Mouse (Mus musculus) intestine, embryonic 15.5 days (tissue): ENCODE results near the gene Oas1d. TPM values are rescaled to one million over a fixed set of nuclear protein-coding genes. Genes with fewer than 3 reads are reported as not detected.

Experiments used
- ATAC-seq: fragments of 200-750 bp; cut with Nextera tagmentation; 2 replicates; pipeline ENCODE4 v1.8.0; 2017; ENCODE audit warnings: moderate TSS enrichment, moderate library complexity
- H3K27ac ChIP-seq: fragments of 300-500 bp; sonication (generic); 2 replicates; pipeline ENCODE4 v1.5.1; 2015; ENCODE audit warnings: mild to moderate bottlenecking, inconsistent platforms
- H3K27me3 ChIP-seq: fragments of 300-500 bp; sonication (generic); replicated peaks from 2 replicates; pipeline ENCODE4 v1.6.1; 2015; ENCODE audit warnings: inconsistent platforms
- H3K36me3 ChIP-seq: fragments of 300-500 bp; sonication (generic); 2 replicates; pipeline ENCODE4 v1.6.1; 2015; ENCODE audit warnings: inconsistent platforms
- H3K4me1 ChIP-seq: fragments of 300-500 bp; sonication (generic); replicated peaks from 2 replicates; pipeline ENCODE4 v1.6.1; 2015; ENCODE audit warnings: inconsistent platforms
- H3K4me2 ChIP-seq: fragments of 300-500 bp; sonication (generic); replicated peaks from 2 replicates; pipeline ENCODE4 v1.6.1; 2015; ENCODE audit warnings: mild to moderate bottlenecking, inconsistent platforms
- H3K4me3 ChIP-seq: fragments of 300-500 bp; sonication (generic); replicated peaks from 2 replicates; pipeline ENCODE4 v1.5.1; 2015; ENCODE audit warnings: inconsistent platforms
- H3K9ac ChIP-seq: fragments of 300-500 bp; sonication (generic); 2 replicates; pipeline ENCODE4 v1.6.1; 2015; ENCODE audit warnings: inconsistent platforms
- H3K9me3 ChIP-seq: fragments of 300-500 bp; sonication (generic); 2 replicates; pipeline ENCODE4 v1.6.1; 2016; ENCODE audit warnings: inconsistent platforms
- WGBS: fragments of 180-500 bp; shearing (Covaris S2); methylation state at CpG from one replicate; pipeline ENCODE4 v1.1.7; 2015; 5-methylcytosine and 5-hydroxymethylcytosine counted together
- polyA plus RNA-seq: library from polyadenylated mRNA; unstranded; fragments of >200 nt; fragmentation: Nextera tagmentation; extraction: Ambion mirVana; gene quantifications from 2 replicates; pipeline ENCODE4 v1.2.1, GENCODE M21; 2015

Gene Oas1d
- polyA plus RNA-seq, 1 experiment from 2014 or later = not detected

DNA sequence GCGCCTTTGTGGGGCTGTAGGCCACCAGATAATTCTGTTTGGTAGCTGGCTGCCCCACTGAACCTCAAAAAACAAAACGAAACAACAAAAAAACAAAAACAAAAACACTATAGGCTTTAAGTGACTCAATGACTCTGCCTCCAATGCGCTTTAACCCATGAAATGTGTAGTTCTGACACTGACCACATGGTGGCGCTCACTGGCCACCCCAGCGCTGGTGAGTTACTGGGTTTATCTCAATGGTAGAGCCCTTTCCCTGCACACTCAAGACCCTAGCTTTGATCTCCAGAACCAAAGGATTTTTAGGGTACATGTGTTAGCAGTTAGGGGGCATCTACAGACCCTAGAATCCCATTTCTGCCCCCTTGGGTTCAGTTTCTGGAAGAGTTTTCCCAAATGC is 39.6 kb downstream of the Oas1d start:
- no peak for ATAC-seq
- H3K4me2 ChIP-seq = no peak overlapping the region
- H3K27ac ChIP-seq = no peak overlapping the region
- H3K9ac ChIP-seq = no peak overlapping the region
- H3K4me3 ChIP-seq = no peak overlapping the region
- WGBS = 23% methylated on average over 5 of the region's 5 CpGs
- no peaks in the 10 kb centered on the region for H3K27me3 ChIP-seq
- H3K36me3 ChIP-seq = no peaks in the 10 kb centered on the region
- H3K9me3 ChIP-seq = no peaks in the 10 kb centered on the region
- no peaks in the 10 kb centered on the region for H3K4me1 ChIP-seq

DNA sequence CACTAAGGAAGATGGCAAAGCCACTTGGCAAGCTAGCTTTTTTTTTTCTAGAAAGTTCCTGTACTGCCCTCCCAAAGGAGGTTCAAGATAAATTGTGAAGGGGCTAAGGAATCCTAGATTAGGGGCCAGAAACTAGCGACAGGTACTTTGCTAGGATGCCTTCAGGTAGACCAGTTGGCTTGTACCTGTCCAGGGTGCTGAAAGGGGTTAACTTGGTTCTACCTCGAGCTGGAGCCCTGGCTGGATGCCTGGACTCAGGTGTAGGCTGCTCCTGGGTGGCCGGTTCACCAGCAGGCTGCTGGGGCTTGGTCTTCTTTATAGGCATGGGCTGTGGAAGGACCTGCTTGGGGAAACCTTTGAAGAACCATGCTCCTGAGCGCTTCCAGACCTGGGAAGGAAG is 46.7 kb downstream of the Oas1d start:
- H3K4me3 ChIP-seq = no peak overlapping the region
- no peaks in the 10 kb centered on the region for H3K4me1 ChIP-seq
- H3K36me3 ChIP-seq = no peaks in the 10 kb centered on the region
- no peak overlapping the region for H3K9ac ChIP-seq
- no peak for ATAC-seq
- WGBS = 48% methylated on average over 4 of the region's 4 CpGs
- H3K27ac ChIP-seq = no peak overlapping the region
- no peak overlapping the region for H3K4me2 ChIP-seq
- H3K27me3 ChIP-seq = no peaks in the 10 kb centered on the region
- H3K9me3 ChIP-seq = no peaks in the 10 kb centered on the region

DNA sequence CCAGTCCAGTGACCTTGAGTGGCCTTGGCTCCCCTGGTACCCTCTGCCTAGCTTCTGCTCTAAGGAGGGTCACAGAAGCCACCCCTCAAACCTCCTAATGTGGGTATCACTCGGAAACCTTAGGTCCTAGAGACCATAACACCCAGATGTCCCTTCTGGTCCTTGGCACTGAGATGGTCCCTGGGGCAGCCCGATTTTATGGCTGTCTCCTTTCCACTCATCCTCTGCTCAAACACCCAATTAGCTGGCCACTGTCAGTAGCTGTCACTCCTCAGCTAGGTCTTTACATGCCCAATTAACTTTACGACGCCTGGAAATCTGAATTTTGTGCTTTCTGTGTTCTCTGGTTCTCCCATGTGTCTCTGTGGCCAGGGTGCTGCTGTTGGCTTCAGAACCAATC is 51.8 kb downstream of the Oas1d start:
- Histone ChIP-seq H3K9ac (no peak overlapping the region), H3K4me1 (no peaks in the 10 kb centered on the region), H3K27me3 (no peaks in the 10 kb centered on the region), H3K4me3 (no peak overlapping the region), H3K27ac (no peak overlapping the region), H3K9me3 (no peaks in the 10 kb centered on the region), H3K4me2 (no peak overlapping the region), H3K36me3 (no peaks in the 10 kb centered on the region)
- 80% methylated on average over 4 of the region's 4 CpGs for WGBS
- no peak for ATAC-seq

DNA sequence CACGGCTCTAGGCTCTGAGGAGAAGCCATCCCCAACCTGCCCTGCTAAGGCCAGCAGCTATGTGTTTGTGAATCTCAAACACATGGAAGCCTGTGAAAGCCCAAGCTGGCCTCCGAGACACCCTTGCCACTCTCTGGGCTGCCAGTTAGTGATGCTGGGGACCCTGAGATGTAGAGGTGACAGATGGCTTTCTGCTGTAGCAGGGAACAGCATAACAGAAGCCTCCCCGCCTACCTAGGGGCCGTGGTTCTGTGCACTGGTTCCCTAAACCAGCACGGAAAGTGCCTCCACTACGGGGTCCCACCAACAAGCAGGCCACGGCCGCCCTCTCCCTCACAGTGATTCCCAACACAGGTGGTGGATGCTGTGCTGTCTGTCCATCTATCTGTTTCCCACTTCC is 52.6 kb downstream of the Oas1d start:
- 86% methylated on average over 8 of the region's 8 CpGs for WGBS
- Histone ChIP-seq H3K4me3 (no peak overlapping the region), H3K27me3 (no peaks in the 10 kb centered on the region), H3K27ac (no peak overlapping the region), H3K9me3 (no peaks in the 10 kb centered on the region), H3K9ac (no peak overlapping the region), H3K36me3 (no peaks in the 10 kb centered on the region), H3K4me1 (no peaks in the 10 kb centered on the region), H3K4me2 (no peak overlapping the region)
- ATAC-seq = no peak

DNA sequence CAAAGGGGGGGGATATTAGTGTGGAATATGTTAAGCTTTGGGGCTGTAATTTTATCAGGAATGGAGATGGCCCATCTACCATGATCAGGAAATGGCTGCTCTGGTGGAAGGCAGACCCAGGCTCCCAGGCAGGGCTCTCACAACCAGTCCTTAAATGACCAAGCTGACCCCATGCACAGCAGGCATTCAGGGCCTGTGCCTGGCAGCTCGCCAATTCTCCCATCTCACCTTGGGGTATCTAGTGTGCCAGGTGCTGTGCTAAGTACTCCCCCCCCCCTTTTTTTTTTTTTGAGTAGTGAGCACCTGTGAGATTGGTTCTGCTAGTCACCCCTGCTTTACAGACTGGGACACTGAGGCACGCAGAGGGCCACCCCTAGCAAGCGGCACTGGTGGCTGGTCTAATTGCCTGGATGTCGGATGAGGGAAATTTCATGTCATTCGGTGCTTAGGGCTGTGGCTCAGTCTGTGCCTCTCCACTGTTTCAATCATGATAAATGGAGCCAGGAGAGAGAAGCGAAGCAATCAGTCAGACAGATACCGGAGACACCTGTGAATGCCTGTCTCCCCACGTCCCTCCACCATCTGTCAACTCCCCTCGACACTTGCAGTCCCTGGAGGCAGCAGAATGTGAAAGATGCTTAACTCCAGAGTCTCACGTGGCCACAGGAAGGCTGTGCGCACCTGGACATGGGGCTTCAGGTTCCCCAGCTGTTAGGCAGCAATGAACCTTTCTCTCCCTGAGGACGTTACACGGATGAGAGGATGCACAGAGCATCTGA is 53.2 kb downstream of the Oas1d start:
- 76% methylated on average over 13 of the region's 13 CpGs for WGBS
- no peak for ATAC-seq

DNA sequence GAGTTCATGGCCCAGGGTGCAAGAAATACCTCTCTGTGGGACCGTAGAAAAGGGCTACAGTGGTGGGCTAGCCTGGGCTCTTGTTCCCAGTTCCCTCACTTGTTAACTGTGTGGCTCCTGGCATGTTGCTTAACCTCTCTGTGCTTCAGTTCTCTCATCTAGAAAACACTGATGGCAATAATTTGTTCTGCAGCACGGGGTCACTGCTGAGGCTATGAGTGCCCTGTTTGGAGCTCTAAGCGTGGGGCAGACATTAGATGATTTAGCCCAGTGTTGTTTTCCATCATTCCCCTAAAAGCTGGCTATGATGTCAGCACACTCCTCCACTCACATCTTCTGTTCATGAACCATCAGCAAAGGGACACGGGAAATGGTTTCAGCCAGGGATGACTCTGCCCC is 53.8 kb downstream of the Oas1d start:
- no peak for ATAC-seq
- Histone ChIP-seq H3K27ac (no peak overlapping the region), H3K27me3 (no peaks in the 10 kb centered on the region), H3K9me3 (no peaks in the 10 kb centered on the region), H3K4me1 (no peaks in the 10 kb centered on the region), H3K36me3 (no peaks in the 10 kb centered on the region), H3K4me2 (no peak overlapping the region), H3K4me3 (no peak overlapping the region), H3K9ac (no peak overlapping the region)
- WGBS = 65% methylated on average over 4 of the region's 4 CpGs

More for the DNA sequence above, 53.2 kb downstream of the Oas1d start:
- Histone ChIP-seq H3K4me2 (no peak overlapping the region), H3K27ac (no peak overlapping the region), H3K9me3 (no peaks in the 10 kb centered on the region), H3K9ac (no peak overlapping the region), H3K36me3 (no peaks in the 10 kb centered on the region), H3K27me3 (no peaks in the 10 kb centered on the region), H3K4me1 (no peaks in the 10 kb centered on the region), H3K4me3 (no peak overlapping the region)

DNA sequence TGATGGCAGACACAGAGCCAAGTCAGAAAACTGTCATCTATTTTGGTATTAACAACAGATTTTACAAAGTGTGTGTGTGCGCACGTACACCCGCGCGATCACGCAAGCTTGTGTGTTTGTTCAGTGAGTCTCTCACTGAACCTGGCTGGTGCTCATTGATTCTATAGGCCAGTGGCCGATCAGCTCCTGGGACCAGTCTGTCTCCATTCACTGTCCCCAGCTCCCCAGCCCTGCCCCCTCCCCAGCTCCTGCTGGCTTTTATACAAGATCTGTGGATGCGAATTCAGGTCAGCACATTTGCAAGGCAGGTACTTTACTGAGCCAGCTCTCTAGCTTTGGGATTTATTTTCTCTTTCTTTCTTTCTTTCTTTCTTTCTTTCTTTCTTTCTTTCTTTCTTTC is 54.5 kb downstream of the Oas1d start:
- H3K9ac ChIP-seq = no peak overlapping the region
- no peak overlapping the region for H3K4me3 ChIP-seq
- no peaks in the 10 kb centered on the region for H3K36me3 ChIP-seq
- no peak overlapping the region for H3K4me2 ChIP-seq
- no peak for ATAC-seq
- no peaks in the 10 kb centered on the region for H3K9me3 ChIP-seq
- H3K27ac ChIP-seq = no peak overlapping the region
- H3K4me1 ChIP-seq = no peaks in the 10 kb centered on the region
- WGBS = 91% methylated on average over 8 of the region's 8 CpGs
- H3K27me3 ChIP-seq = no peaks in the 10 kb centered on the region

DNA sequence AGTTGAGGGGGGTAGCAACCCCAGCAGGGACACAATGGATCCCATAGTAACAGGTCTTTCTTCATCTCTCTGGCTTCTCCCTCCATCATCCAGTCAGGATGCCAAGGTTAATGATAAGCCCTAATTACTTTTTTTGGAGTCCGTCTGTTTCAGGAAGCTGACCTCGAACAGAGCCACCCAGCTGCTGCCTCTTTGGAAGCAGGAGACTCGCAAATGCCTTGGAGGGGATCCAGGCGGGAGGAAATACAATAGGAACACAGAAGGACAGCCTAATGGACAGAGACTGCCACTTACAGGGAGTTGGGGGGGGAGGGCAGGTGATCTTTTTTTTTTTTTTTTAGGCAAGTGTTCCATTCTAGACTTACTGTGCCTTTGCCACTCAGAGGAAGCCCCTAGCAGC is 55.4 kb downstream of the Oas1d start:
- no peak overlapping the region for H3K4me3 ChIP-seq

More for the DNA sequence above, 55.4 kb downstream of the Oas1d start:
- no peak overlapping the region for H3K4me2 ChIP-seq
- no peak for ATAC-seq
- H3K9me3 ChIP-seq = no peaks in the 10 kb centered on the region
- no peak overlapping the region for H3K27ac ChIP-seq
- H3K9ac ChIP-seq = no peak overlapping the region
- WGBS = 34% methylated on average over 4 of the region's 4 CpGs
- no peaks in the 10 kb centered on the region for H3K27me3 ChIP-seq
- H3K4me1 ChIP-seq = no peaks in the 10 kb centered on the region
- H3K36me3 ChIP-seq = no peaks in the 10 kb centered on the region

Other genes starting within 250 kb of the Oas1d start
- 4.1 and 4.3 TPM in 2 replicates for gene Dtx1, start 202.6 kb upstream of the Oas1d start, polyA plus RNA-seq
- 0.54 and 0.60 TPM in 2 replicates for gene Oas2, start 164.7 kb upstream of the Oas1d start, polyA plus RNA-seq
- 0.20 TPM in 2 replicates for gene Oas3, start 136.9 kb upstream of the Oas1d start, polyA plus RNA-seq
- not detected in 2 replicates for gene Oas1e, start 119.0 kb upstream of the Oas1d start, polyA plus RNA-seq
- 0.67 and 0.71 TPM in 2 replicates for gene Oas1c, start 102.0 kb upstream of the Oas1d start, polyA plus RNA-seq
- gene Oas1f, start 67.2 kb upstream of the Oas1d start, polyA plus RNA-seq = not detected in 2 replicates
- not detected in 2 replicates for gene Oas1h, start 53.1 kb upstream of the Oas1d start, polyA plus RNA-seq
- gene Oas1g, start 26.9 kb upstream of the Oas1d start, polyA plus RNA-seq = 2.0 TPM in 2 replicates
- 6.4 and 9.5 TPM in 2 replicates for gene Oas1a, start 7.0 kb upstream of the Oas1d start, polyA plus RNA-seq
- gene Rph3a, start 95.6 kb downstream of the Oas1d start, polyA plus RNA-seq = 0.20 and 0.30 TPM in 2 replicates